Mouse (Mus musculus): ENCODE data around the gene Retreg1. TPM values are rescaled to one million over a fixed set of nuclear protein-coding genes. Genes with fewer than 3 reads are reported as not detected.
A peak's percentile ranks its signal among the peaks of the same experiment; 100 is the strongest.

Retreg1 gene
- polyA plus RNA-seq, 1 experiment from 2014 or later, result 2.2 TPM

DNA sequence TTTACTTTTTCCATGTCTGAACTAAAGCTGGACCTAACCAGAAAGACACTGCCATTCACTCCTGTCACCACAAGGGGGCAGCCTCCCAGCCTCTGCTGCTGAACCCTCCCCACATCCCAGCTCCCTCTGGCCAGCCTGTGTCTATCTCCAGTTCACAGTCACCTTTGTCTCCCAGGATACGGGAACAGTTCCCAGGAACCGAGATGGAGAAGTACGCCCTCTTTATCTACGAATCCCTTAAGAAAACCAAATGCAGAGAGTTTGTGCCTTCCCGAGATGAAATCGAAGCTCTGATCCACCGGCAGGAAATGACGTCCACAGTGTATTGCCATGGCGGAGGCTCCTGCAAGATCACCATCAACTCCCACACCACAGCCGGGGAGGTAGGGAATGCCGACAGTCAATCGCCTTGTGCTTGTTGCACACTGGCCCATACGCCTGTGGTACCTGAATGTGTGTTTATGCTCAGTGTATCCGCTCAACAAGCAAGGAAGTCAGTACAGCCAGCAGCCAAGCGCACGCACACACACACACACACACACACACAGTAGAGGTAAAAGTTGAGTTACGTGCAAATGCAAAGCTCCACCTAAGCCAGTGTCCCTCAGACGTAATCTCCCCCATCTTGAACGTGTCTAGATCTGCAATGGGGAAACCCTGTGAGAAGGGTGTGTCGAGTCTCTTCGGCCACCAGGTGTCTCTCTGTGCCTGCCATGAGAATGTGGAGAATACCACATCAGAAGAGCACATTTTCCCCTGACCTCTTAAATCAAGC is 37.5 kb upstream of the Retreg1 start:
- no peak overlapping the region for H3K4me3 ChIP-seq (ENCODE audit: low read depth, low read length)
- peak; percentile 83 for DNase-seq (ENCODE audit: low spot score)
- H3K27ac ChIP-seq (ENCODE audit: low read depth, low read length), result no peak overlapping the region
- H3K9ac ChIP-seq (ENCODE audit: low read length), result no peak overlapping the region
- H3K36me3 ChIP-seq (ENCODE audit: control insufficient read depth, insufficient read depth, low read length), result peaks cover 32% of the 10 kb centered on the region
- H3K4me2 ChIP-seq (ENCODE audit: low read depth, low read length, severe bottlenecking), result no peak overlapping the region
- peak; percentile 28; the same call in 1 of the 2 replicates for ATAC-seq (replicated peaks; ENCODE audit: low FRiP score)
- 88% methylated on average over 21 of the region's 21 CpGs for WGBS
- no peaks in the 10 kb centered on the region for H3K4me1 ChIP-seq (replicated peaks; ENCODE audit: control insufficient read depth, insufficient read depth, low read length)
- H3K27me3 ChIP-seq (ENCODE audit: control insufficient read depth, insufficient read depth, low read length), result no peaks in the 10 kb centered on the region
- H3K9me3 ChIP-seq (ENCODE audit: control insufficient read depth, low read length), result no peaks in the 10 kb centered on the region

DNA sequence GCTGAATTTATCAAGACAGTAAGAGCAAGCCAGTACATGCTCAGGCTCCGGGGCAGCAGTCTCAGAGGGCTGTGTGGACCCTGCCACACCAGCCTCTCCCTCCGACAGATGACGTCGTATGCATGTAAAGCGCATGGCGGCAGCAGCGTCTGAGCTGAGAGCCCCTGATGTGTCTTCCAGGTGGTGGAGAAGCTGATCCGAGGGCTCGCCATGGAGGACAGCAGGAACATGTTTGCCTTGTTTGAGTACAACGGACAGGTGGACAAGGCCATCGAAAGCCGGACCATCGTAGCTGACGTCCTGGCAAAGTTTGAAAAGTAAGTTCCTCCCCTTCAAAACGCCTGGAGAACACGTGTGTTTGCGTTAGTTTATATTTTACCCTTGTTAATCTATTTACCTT is 36.6 kb upstream of the Retreg1 start:
- Histone ChIP-seq H3K27me3 (ENCODE audit: control insufficient read depth, insufficient read depth, low read length) (no peaks in the 10 kb centered on the region), H3K4me2 (ENCODE audit: low read depth, low read length, severe bottlenecking) (no peak overlapping the region), H3K27ac (ENCODE audit: low read depth, low read length) (no peak overlapping the region), H3K9ac (ENCODE audit: low read length) (no peak overlapping the region), H3K9me3 (ENCODE audit: control insufficient read depth, low read length) (no peaks in the 10 kb centered on the region), H3K4me1 (replicated peaks; ENCODE audit: control insufficient read depth, insufficient read depth, low read length) (no peaks in the 10 kb centered on the region), H3K36me3 (ENCODE audit: control insufficient read depth, insufficient read depth, low read length) (peaks cover 39% of the 10 kb centered on the region), H3K4me3 (ENCODE audit: low read depth, low read length) (no peak overlapping the region)
- no peak for DNase-seq (ENCODE audit: low spot score)
- WGBS, result 94% methylated on average over 17 of the region's 17 CpGs
- no peak for ATAC-seq (replicated peaks; ENCODE audit: low FRiP score)

DNA sequence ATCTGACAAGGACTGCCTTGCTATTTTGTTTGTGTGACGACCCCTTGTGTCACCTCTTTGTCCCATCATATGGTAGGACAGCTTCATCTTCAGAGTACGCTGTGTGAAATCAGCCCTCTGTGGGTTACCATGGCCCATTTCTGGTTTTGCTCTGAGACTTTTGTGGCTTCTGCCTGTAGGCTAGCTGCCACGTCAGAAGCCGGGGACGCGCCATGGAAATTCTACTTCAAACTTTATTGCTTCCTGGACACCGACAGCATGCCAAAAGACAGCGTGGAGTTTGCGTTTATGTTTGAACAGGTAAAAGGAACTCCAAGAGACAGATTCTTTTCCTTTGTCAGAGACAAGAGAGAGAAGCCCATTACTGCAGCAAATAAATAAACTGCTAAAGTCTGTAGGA is 36.1 kb upstream of the Retreg1 start:
- H3K36me3 ChIP-seq (ENCODE audit: control insufficient read depth, insufficient read depth, low read length), result peaks cover 42% of the 10 kb centered on the region
- H3K4me3 ChIP-seq (ENCODE audit: low read depth, low read length), result no peak overlapping the region
- WGBS, result 95% methylated on average over 9 of the region's 9 CpGs
- no peaks in the 10 kb centered on the region for H3K4me1 ChIP-seq (replicated peaks; ENCODE audit: control insufficient read depth, insufficient read depth, low read length)
- no peaks in the 10 kb centered on the region for H3K27me3 ChIP-seq (ENCODE audit: control insufficient read depth, insufficient read depth, low read length)
- H3K4me2 ChIP-seq (ENCODE audit: low read depth, low read length, severe bottlenecking), result no peak overlapping the region
- no peaks in the 10 kb centered on the region for H3K9me3 ChIP-seq (ENCODE audit: control insufficient read depth, low read length)
- H3K27ac ChIP-seq (ENCODE audit: low read depth, low read length), result no peak overlapping the region
- no peak for DNase-seq (ENCODE audit: low spot score)
- no peak for ATAC-seq (replicated peaks; ENCODE audit: low FRiP score)
- no peak overlapping the region for H3K9ac ChIP-seq (ENCODE audit: low read length)

DNA sequence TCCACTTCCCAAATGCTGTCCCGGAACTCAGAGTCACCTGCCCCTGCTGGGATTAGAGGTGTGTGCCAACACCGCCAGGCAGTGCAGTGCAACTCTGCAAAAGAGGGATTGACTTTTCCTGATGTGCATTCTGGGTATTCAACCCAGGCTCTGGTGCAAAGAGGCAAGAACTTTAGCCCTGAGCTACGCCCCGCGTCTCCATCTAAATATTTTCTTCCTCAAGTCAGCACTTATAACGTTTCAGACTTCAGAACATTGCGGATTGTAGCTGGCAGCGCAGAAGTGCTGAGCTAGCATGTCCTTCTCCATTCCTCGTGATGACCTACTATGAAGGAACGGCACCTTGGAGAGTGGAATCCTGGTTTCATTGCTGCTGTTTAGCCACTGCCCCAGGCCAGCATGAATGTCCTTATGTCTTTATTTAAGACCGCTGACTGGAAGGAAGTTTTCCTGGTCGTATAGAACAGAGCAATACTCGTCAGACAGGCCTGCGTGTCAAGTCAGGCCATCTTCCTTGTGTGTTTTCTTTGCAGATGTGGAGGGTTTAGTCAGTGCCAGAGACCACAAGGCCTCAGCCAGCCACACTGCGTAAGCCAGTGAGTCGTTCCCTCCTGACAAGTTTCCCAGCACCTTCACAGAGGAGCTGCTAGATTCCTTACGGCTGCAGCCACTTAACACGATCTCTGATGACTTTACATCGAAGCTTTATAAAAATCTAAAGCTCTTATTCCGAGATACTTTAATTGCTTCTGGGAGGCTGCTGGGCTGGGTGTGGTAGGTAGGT is 34.1 kb upstream of the Retreg1 start:
- no peak overlapping the region for H3K27ac ChIP-seq (ENCODE audit: low read depth, low read length)
- H3K27me3 ChIP-seq (ENCODE audit: control insufficient read depth, insufficient read depth, low read length), result no peaks in the 10 kb centered on the region
- no peak overlapping the region for H3K4me2 ChIP-seq (ENCODE audit: low read depth, low read length, severe bottlenecking)
- no peak overlapping the region for H3K9ac ChIP-seq (ENCODE audit: low read length)
- no peaks in the 10 kb centered on the region for H3K4me1 ChIP-seq (replicated peaks; ENCODE audit: control insufficient read depth, insufficient read depth, low read length)
- ATAC-seq (replicated peaks; ENCODE audit: low FRiP score) (no peak), DNase-seq (ENCODE audit: low spot score) (no peak)
- H3K9me3 ChIP-seq (ENCODE audit: control insufficient read depth, low read length), result no peaks in the 10 kb centered on the region
- H3K36me3 ChIP-seq (ENCODE audit: control insufficient read depth, insufficient read depth, low read length), result peaks cover 53% of the 10 kb centered on the region
- WGBS, result 92% methylated on average over 20 of the region's 20 CpGs
- no peak overlapping the region for H3K4me3 ChIP-seq (ENCODE audit: low read depth, low read length)

DNA sequence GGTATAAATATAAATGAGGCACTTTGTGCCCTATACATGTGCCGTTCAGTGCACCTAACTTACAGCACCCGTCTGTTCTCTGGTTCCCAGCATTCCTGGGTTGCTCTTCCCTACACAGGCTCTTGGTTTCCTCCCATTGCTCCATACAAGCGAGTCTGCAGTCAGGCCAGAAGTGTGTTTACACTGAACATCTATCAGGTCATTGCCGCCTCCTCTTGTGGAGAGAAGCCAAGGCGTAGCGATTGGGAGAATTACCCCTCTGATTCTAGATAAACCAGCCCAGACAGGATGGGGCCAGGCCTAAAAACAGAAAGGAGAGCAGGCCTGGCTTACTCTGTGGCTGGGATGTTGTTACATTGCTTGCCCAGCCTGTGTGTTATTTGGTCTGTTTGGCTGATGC is 33.3 kb upstream of the Retreg1 start:
- no peak overlapping the region for H3K27ac ChIP-seq (ENCODE audit: low read depth, low read length)
- ATAC-seq (replicated peaks; ENCODE audit: low FRiP score) (no peak), DNase-seq (ENCODE audit: low spot score) (no peak)
- no peaks in the 10 kb centered on the region; the same call in 1 of the 2 replicates for H3K9me3 ChIP-seq (ENCODE audit: control insufficient read depth, low read length)
- no peaks in the 10 kb centered on the region for H3K4me1 ChIP-seq (replicated peaks; ENCODE audit: control insufficient read depth, insufficient read depth, low read length)
- no peaks in the 10 kb centered on the region for H3K27me3 ChIP-seq (ENCODE audit: control insufficient read depth, insufficient read depth, low read length)
- no peak overlapping the region for H3K4me2 ChIP-seq (ENCODE audit: low read depth, low read length, severe bottlenecking)
- 95% methylated on average over 6 of the region's 6 CpGs for WGBS
- peaks cover 52% of the 10 kb centered on the region for H3K36me3 ChIP-seq (ENCODE audit: control insufficient read depth, insufficient read depth, low read length)
- no peak overlapping the region for H3K4me3 ChIP-seq (ENCODE audit: low read depth, low read length)
- H3K9ac ChIP-seq (ENCODE audit: low read length), result no peak overlapping the region

DNA sequence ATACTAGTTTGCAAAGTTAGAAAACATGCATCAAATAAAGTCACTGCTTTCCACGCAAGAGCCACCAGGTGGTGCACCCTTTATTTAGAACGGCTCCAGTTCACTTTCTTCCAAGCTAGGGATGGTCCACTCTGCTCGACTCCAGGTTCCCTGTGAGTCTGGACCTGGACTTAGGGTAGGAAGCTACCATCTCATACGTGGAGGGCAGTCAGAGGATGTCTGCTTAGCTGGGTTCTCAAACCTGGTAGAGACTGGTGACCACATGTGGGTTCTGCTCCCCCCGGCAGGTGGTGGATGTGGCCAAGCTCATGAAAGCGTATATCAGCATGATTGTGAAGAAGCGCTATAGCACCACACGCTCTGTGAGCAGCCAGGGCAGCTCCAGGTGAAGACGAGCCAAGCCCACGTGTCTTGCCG is 31.1 kb upstream of the Retreg1 start:
- Histone ChIP-seq H3K27me3 (ENCODE audit: control insufficient read depth, insufficient read depth, low read length) (no peaks in the 10 kb centered on the region), H3K4me2 (ENCODE audit: low read depth, low read length, severe bottlenecking) (no peak overlapping the region), H3K36me3 (ENCODE audit: control insufficient read depth, insufficient read depth, low read length) (peaks cover 49% of the 10 kb centered on the region), H3K27ac (ENCODE audit: low read depth, low read length) (no peak overlapping the region), H3K9ac (ENCODE audit: low read length) (no peak overlapping the region), H3K4me1 (replicated peaks; ENCODE audit: control insufficient read depth, insufficient read depth, low read length) (no peaks in the 10 kb centered on the region), H3K9me3 (ENCODE audit: control insufficient read depth, low read length) (no peaks in the 10 kb centered on the region; the same call in 1 of the 2 replicates), H3K4me3 (ENCODE audit: low read depth, low read length) (no peak overlapping the region)
- ATAC-seq (replicated peaks; ENCODE audit: low FRiP score) (no peak), DNase-seq (ENCODE audit: low spot score) (no peak)
- 92% methylated on average over 11 of the region's 11 CpGs for WGBS

DNA sequence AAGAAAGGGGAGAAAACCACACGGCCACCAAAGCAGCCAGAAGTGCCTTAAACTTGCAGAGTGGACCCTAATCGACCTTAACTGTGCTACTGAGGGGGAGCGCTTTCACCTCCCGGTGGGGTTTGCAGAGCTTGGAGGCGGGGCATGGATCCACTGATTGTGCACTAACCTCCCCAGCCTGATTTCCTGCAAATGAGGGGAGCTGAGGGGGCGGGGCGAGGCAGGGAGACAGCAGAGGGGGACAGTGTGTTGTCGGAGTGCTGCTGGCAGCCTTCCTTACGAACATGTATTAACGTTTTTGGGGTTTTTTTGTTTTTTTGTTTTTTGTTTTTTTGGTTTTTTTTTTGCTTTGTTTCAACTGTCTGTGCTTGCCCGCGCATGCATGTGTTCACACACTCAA is 30.5 kb upstream of the Retreg1 start:
- ATAC-seq (replicated peaks; ENCODE audit: low FRiP score) (no peak), DNase-seq (ENCODE audit: low spot score) (no peak)
- Histone ChIP-seq H3K27me3 (ENCODE audit: control insufficient read depth, insufficient read depth, low read length) (no peaks in the 10 kb centered on the region), H3K4me2 (ENCODE audit: low read depth, low read length, severe bottlenecking) (no peak overlapping the region), H3K4me1 (replicated peaks; ENCODE audit: control insufficient read depth, insufficient read depth, low read length) (no peaks in the 10 kb centered on the region), H3K27ac (ENCODE audit: low read depth, low read length) (no peak overlapping the region), H3K4me3 (ENCODE audit: low read depth, low read length) (no peak overlapping the region), H3K9me3 (ENCODE audit: control insufficient read depth, low read length) (no peaks in the 10 kb centered on the region; the same call in 1 of the 2 replicates), H3K9ac (ENCODE audit: low read length) (no peak overlapping the region), H3K36me3 (ENCODE audit: control insufficient read depth, insufficient read depth, low read length) (peaks cover 45% of the 10 kb centered on the region)
- WGBS, result 84% methylated on average over 12 of the region's 12 CpGs

DNA sequence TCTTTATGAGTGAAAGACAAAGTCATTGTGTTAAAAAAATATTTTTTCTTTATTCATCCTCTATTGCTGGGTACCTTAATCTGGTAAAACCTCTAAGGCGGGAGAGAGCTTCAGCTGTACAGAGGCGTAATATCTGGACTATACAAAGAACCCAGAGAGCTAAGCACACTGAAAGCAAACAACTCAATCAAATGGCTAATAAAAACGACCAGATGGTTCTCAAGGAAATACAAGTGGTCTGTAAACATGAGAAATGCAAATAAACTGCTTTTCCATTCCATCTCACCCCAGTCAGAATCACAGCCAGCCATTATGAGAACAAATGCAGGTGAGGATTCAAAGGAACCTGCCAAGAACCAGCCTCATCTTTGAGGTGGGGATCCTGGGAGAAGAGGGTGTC is 28.4 kb upstream of the Retreg1 start:
- H3K4me2 ChIP-seq (ENCODE audit: low read depth, low read length, severe bottlenecking), result no peak overlapping the region
- H3K9ac ChIP-seq (ENCODE audit: low read length), result no peak overlapping the region
- H3K27ac ChIP-seq (ENCODE audit: low read depth, low read length), result no peak overlapping the region
- no peaks in the 10 kb centered on the region for H3K4me1 ChIP-seq (replicated peaks; ENCODE audit: control insufficient read depth, insufficient read depth, low read length)
- DNase-seq (ENCODE audit: low spot score), result no peak
- H3K9me3 ChIP-seq (ENCODE audit: control insufficient read depth, low read length), result no peaks in the 10 kb centered on the region; the same call in 1 of the 2 replicates
- H3K27me3 ChIP-seq (ENCODE audit: control insufficient read depth, insufficient read depth, low read length), result no peaks in the 10 kb centered on the region
- H3K4me3 ChIP-seq (ENCODE audit: low read depth, low read length), result no peak overlapping the region
- 84% methylated on average over 3 of the region's 3 CpGs for WGBS
- no peak for ATAC-seq (replicated peaks; ENCODE audit: low FRiP score)
- peaks cover 38% of the 10 kb centered on the region for H3K36me3 ChIP-seq (ENCODE audit: control insufficient read depth, insufficient read depth, low read length)

All from forebrain, embryonic 11.5 days (tissue).